Mouse (Mus musculus) monocyte, adult 2 months (primary cell): Measurements from ENCODE around the gene Tomm40.

Experiments used
- DNase-seq, 2 experiments: peaks; one replicate each; pipeline ENCODE4 v3.0.0; 2022; ENCODE audit warnings: low spot score in 2 of 2, low read depth in 1 of 2

Gene Tomm40

GRCm38 (mm10) chr7:19663940-19664339 is 51.3 kb downstream of the Tomm40 start:
- DNase-seq: no peak

GRCm38 (mm10) chr7:19652614-19653013 is 62.6 kb downstream of the Tomm40 start:
- no peak for DNase-seq
